Mouse (Mus musculus): ENCODE measurements around the gene Cebpg. TPM values are rescaled to one million over a fixed set of nuclear protein-coding genes. Genes with fewer than 3 reads are reported as not detected.

Gene Cebpg
- total RNA-seq (2021), result 10 to 100 TPM; 25.4 to 25.5 TPM
- long read RNA-seq, experiment 1, full-length matches to known transcripts, result 11 of 14 reads
- long read RNA-seq, experiment 1, partial matches to known transcripts, result 0 of 14 reads
- long read RNA-seq, experiment 1, other reads (novel, unspliced or antisense), result 3 of 14 reads
- long read RNA-seq, experiment 2, full-length matches to known transcripts, result 8 of 9 reads
- long read RNA-seq, experiment 2, partial matches to known transcripts, result 0 of 9 reads
- long read RNA-seq, experiment 2, other reads (novel, unspliced or antisense), result 1 of 9 reads

DNA sequence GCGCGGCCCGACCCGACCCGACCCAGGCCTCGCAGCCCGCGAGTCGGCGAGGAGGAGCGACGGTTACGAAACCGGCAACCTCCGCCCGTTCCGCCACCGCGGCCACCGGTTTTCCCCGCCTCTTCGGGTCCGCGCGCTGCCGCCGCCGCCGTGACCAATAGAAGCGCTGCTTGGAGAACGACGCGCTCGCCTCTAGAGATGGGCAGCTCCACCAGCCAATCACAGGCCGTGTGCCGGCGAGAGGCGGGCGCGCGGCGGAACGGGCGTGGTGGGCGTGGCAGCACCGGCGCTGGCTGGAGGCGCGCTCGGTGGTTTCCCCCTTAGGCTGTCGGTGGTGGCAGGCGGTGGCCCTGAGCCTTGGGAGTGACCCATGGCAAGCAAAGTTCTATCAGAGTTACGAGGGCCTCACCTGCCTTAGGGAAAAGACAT, at the start of gene Cebpg:
Cebpg (minus strand) TSS at position 138 of the 429 bp plus-strand sequence.
- DNase-seq, result peak; percentile 98

DNA sequence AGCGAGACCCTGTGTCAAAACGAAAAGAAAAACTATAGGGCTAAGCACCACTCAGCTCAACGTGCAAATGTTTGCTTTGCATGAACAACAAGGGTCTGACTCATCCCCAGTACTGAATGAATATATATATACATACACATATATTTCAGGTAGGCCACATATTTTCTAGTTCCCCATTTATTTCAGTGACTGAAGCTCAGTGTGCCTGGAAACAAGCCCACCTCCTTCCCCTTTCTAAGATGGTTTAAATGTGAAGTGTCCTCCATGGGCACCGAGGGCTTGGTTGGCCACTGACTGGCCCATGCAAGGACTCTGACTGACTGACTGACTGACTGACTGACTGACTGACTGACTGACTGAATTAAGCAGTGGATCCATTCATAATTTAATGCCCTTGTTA, 43.2 kb upstream of the Cebpg start:
- no peak for DNase-seq

DNA sequence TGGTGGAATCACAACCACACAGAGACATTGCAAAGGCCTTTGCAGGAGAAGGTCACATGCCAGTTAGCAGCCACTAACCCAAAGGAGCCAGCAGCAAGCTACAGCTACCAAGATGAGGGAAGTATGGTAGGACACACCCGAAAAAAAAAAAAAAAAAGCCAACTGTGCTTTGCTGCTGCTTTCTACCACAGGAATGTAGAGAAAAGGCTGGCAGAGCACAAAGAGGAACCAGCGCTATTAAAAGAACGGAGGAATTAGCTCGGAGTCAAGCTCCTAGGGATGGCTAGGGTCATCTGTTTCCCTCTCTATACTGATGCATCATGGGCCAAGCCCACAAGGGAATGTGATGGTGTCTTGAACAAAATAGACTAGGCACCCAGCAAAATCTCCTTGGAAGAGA, 42.4 kb upstream of the Cebpg start:
- peak in 1 of 2 experiments; percentile 46 for DNase-seq

DNA sequence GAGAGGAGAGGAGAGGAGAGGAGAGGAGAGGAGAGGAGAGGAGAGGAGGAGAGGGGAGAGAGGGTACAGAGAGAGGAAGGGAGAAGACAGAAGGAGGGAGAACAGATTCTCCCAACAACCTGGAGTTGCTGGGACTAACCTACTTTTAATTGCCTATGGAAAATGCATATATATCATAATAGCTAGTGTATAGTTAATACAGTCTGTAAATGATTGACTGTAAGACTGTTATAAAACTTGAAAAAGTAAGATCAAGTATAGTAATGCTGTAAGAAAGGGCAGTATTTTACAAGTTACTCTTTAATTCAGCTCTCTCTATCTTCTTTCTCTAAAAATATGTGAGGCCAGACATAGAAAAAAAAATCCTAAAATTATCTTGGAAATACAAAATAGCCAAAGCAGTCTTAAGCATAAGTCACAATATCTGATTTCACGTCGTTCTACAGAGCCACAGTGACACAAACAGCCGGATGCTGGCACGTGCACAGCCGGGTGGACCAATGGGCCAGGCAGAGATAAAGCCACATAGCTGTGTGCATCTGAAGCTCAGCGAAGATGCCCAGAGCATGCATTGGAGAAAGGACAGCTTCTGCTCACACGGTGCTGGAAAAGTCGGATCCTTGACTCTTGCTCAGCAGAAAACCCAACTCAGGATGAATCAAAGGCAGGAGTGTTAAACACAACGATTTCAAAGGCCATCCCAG, 38.8 kb upstream of the Cebpg start:
- no peak for DNase-seq

DNA sequence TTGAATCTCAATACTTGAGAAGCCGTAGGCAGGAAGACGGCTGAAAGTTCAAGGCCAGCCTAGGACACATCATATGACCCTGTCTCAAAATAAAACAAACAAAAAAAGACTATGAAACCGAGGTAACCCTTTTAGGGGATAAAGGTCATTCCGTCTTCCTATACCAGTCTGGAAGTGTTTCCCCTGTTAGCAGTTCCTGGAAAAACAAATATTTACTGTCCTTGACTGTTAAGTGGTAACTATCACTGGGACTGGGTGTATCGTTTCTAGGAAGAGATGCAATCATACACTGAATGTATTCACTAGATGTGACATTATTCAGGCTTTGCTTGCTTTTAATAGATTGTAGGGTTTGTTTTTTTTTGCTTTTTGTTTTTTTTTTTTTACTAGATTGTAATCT, 34.2 kb upstream of the Cebpg start:
- no peak for DNase-seq

DNA sequence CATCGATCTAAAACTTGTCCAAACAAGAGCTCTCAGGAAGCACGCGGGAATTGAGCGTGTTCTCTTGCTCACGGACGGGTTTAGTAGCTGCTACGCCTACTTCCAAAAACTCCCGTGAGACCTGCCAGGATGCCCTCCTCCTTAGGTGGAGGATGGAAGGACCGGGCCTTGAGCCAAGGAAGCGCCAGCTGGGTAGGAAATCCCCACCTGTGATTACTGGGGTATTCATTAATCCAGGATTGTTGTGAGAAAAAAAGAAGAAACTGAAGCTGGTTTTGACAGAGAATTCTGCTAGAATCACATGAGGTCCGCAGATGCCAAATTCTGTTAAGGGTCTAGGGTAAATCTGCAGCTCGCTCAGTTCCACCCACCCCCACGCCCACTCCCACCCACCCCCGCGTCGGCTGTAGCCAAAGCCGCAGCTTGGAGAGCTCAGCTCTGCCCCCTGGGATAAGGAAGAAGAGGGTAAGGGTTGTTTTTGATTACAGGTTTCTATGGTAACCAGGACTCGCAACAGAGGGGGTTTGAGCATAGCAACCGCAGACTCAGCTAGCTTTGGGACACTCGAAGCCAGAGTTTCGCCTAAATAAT, 30.0 kb upstream of the Cebpg start:
- DNase-seq, result peak; percentile 47 to 48

DNA sequence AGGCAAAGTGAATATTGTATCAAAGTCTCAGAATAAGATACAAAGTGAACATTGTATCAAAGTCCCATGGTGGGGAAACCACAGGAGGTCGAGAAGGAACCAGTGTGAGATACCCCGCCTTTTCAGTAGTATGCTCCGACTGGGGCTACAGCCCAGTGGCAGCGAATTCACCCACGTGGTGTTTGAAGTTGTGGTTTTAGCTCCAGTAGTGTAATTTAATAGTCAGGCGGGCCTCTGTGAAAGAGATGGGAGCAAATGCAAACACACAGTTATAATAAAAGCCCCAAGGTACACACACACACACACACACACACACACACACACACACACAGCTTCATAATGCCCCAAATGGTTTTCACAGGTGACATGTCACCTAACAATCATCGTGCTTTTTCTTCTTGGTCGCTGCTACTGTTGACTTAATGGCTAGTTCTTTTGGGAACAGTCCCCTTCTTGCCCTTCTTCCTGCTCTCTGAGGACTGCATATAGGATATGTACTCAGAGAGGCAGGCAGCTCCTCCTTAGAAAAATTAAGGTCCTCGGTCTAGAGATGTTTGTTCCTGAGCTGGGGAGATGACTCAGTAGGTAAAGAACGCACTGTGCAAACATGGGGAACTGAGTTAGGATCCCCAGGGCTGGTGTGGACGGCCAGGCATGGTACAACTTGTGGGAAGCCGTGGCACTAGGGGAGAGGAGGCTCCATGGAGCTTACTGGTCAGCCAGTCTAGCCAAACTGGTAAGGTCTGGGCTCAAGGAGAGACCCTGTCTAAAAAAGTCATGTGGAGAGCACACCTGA, 28.4 kb upstream of the Cebpg start:
- no peak for DNase-seq

DNA sequence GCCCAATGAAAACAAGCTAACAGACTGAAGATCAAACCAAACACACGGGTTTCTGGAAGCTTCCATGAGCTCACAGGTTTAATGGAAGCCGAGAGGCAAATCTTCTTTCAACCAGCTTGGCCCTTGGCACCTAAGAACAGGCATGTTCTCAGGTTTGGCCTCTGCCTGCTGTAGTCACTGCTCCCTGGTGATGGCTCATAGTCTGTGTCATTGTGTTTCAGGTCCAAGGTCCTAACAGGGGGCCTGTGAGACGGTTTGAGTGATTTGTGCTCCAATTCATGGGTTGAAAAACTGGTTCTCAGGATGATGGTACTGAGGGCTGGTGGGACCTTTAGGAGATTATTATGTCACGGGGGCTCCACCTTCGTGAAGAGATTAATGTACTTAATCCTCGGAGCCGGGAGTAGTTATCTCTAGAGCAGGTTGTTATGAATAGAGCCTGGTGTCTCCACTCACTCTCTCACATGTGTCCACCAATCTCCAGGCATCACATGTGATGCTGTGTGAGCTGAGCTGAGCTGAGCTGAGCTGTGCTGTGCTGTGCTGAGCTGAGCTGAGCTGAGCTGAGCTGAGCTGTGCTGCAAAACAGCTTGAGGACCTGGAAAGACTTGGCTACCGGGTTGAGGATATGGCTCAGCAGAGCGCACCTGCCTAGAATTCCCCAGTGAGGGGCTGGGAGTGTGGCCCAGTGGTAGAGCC, 25.2 kb upstream of the Cebpg start:
- DNase-seq, result no peak

DNA sequence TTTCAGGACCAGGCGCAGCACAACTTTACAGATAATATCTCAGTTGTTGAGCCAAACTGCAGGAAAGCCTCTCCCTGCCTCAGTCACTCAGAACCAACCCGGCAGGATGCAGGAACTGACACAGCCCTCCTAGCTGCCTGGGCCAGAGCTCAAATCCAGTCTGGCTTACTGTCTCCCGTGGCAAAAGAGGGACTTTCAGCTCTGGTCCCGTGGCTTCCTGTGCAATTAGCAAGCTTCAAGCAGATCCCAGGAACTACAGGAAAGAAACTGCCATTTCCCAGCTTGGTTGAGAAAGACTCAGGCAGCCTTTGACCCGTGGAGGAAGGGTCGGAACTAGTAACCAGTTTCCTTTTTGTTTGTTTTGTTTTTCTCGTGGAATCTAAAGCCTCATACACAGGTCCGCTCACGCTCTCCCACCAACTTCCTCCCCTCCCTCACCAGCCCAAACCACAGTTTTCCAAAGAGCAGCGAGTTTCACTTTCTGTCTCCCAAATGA, 24.5 kb upstream of the Cebpg start:
- peak; percentile 82 to 89 for DNase-seq

DNA sequence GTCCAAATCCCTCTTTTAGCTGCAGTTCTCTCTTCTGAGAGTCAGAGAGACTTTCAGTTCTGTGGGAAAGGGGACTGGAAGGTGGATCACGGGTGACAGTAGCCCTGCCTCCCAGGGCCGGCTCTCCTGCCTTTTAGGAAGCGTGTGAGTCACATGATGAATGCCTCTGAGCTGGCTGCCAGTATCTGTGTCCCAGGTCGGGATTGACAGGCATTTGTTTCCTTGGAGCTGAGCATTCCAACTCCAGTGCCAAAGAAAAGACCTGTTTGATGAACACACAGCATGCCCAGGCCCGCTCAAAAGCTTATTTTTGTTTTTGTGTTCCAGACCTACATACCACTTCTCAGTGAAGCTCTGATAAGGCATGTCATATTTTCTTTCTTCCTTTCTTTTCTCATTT, 20.3 kb upstream of the Cebpg start:
- peak; percentile 60 to 64 for DNase-seq

DNA sequence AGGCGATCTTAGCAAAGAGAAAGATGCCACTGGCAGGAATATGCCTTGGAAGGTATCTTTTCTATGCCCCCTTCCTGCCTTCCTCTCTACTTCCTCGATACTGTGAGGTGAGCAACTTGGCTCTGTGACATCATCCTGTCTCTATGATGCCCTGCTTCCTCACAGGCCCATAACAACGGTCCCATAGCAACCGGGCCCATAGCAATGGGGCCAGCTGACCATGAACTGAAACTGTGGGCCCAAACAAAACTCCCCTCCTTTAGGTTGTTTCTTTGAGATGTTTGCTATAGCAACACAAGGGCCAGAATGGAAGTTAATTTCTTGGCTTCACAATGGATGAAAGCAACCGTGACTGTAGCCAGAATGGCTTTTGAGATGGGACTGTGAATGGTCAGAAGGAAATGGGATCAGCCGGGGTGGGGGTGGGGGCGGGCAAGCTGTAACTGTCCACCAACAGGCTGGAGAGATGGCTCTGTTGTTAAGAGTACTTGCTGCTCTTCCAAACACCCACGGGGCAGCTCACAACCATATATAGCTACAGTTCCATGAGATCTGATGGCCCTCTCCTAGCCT, 10.4 kb upstream of the Cebpg start:
- no peak for DNase-seq

DNA sequence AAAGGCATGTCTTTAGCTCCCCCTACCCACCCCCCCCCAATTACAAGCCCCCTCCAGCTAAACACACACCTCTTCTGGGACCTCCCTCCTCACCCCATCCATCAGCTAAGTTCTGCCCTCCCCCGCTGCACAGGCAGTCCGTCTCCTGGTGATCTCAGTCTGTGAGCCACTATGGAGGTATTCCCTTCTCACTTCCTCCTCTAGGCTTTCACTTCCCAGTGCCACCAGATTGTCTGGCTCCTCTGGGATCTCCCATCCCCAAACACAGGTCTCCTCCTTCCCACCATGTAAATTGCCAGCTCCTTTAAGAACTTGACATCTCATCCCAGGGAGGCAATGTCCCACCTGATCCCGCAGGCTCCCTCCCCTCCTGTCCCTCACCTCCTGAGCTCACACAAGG, 9.6 kb upstream of the Cebpg start:
- DNase-seq, result peak in 1 of 2 experiments; percentile 55

DNA sequence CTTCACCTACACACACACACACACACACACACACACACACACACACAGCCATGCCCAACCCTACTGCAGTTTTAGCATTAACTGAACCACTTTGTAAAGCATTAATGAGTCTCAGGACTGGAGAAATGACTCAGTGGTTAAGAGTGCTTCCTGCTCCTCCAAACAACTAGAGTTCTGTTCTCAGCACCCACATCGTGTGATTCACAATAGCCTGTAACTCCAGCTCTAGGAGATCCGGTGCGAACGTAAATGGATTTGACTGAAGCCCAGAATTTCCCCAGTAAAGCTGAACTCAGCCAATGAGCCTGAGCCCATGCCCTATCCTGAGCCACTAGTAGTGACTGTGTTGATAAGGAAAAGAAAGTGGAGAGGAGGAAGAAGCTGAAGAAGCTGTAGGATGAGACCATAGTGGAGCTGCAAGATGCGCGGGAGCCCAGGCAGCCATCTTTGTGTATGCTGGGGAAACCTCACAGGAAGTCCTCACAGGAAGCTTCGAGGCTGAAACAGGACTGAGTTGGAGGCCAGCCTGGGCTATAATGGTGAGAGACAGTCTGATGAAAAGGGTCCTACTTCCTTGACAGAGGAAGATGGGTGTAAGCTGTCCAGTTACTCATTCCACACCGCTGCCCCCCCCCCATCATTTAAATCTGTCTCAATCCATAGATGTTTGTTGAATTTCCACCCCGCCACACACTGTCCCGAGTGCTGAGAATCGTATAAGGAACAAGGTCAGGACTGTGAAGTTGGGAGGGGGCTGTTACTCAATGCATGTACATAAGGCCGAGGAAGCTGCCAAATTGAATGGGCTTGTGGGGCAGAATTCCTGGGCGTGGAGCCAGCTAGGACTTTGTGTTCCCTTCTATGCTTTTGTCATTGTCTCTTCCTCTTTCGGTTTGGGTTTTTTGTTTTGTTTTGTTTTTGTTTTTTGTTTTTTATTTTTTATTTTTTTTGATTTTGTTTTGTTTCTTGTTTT, 8.2 kb upstream of the Cebpg start:
- peak; percentile 58 to 82 for DNase-seq

DNA sequence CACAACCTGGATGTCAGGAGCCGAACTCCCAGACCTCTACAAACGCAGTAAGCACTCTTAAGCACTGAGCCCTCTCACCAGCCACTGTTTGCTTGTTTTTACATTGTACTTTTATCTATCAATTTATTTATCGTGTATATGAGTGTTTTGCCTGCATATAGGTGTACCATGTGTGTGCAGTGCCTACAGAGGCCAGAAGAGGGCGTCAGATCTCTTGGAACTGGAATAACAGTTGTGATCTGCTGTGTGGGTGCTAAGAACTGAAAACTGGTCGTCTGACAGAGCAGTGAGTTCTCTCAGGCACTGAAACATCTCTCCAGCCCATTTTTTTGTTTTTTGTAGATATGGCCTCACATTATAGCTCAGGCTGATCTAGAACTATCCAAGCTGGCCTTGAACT, 3.1 kb upstream of the Cebpg start:
- no peak for DNase-seq

DNA sequence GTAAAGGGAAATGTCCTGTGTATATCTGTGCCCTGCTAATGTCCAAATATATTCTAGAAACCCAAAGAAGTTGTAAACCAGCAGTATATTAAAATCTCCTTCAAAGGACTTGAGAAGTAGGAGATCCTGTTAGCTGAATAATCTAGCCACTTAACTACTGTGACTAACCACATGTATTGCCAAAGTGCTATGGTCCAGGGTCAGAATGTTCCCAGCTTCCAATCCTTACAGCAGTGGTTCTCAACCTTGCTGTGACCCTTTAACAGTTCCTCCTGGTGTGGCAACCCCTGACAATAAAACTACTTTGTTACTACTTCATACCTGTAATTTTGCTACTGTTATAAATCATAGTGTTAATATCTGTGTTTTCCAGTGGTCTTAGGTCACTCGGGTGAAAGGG, 2.0 kb upstream of the Cebpg start:
- no peak for DNase-seq

DNA sequence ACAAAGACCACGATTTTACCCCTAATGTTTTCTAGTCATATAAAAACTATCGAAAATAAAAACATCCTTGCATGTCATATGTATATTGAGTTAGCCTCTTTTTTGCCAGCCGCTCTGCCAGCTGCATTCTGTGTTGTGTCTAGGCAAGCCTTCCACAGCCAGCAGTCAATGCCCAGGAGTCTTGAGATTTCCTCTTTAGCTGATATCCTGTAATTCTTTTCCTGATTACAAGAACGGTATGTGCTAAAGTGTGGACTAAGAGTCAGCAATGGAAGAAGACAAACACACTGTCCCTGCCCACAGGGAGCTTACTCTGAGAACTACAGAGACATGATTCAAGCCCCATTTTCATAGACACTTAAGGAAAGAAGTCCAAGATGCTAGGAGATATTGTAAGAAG, 1.2 kb upstream of the Cebpg start:
- no peak for DNase-seq

DNA sequence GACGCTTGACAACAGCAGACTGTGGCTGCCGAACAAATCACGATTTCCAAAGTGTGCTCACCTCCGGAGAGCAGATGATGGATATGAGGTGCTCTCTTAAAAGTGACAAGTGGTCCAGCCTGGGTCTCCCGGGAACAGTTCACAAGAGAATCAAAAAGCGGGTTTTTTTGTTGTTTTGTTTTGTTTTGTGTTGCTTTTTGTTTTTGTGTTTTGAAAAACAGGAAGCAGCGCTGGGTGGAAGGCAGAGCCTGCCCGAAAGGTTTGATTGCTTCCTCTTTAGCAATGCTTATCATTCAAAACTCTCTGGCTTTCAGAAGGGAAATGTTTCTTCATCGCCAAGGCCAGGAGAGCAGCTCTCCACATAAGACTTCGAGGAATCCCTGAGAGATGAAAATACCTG, 626 bp upstream of the Cebpg start:
- no peak for DNase-seq

DNA sequence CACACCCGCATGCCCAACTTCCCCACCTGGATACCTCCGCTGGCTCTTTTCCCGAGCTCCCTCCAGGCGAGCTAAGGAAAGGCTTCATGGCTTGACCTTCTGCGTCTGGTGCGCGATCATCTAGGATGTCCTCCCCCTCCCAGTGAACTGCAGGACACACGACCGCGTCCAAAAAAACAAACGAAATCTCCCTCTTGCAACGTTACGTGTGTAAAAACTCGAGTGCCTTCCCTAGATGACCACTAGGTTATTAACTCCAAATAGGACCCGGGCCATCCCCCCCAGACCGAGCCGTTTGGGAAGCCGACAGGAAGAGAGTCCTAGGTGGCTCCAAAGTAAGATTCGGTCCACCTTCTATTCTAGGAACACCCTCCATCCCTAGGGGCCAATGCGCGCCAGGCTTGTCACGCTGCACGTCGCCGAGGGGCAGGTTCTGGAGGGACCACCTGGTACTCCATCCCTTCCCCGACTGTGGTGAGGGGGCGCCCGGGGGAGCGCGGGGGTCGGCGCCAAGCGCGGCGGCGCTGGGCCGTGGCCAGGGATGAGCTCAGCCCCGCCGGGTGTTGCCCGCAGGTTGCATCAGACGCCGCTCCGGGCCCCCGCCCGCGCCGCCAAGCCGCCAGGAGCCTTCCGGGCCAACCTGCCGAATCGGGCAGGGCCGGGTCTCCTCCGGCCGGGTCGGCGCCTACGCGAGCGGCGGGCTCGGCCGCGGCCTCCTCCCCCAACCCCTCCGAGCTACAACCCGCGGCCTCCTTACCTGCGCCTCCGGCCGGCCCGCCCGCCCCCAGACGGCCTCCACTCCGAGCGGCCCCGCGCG, 546 bp downstream of the Cebpg start:
- peak; percentile 65 to 79 for DNase-seq

DNA sequence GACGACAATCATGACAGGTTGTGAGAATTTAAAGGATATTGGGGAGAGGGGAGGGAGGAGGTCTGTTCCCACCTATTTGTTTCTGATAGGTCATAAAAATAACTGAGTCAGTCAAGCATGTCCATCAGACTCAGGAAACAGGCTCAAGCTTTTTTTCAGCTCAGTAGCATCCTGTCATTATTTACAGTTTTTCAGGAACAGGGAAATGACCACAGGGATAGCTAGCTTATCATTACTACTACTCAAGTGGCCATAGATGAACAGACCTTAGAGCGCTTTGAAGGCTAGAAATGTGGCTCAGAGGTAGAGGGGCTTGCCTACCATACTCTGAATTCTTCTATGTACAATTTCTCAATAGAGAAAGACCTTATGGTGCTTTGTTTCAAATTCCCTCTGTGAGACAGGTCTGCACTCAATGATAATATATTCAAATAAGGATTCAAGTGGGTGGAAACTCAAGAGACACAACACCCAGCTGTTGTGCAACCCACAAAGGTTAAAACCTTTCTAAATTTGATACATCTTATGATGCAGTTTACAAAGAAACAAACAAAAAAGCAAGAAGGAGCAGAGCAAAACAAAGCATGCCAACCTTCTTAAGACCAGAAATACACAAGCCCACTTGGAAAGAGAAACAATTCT, 1.3 kb downstream of the Cebpg start:
- no peak for DNase-seq
